Mouse (Mus musculus) midbrain, embryonic 15.5 days (tissue): Measurements from ENCODE around the gene Neurl1b. TPM values are rescaled to one million over a fixed set of nuclear protein-coding genes. Genes with fewer than 3 reads are reported as not detected.

Source experiments
- ATAC-seq: fragments of 200-750 bp; cut with Nextera tagmentation; replicated peaks from 2 replicates; pipeline ENCODE4 v1.8.0; 2017; ENCODE audit warnings: moderate TSS enrichment
- H3K27ac ChIP-seq: fragments of 300-500 bp; sonication (generic); 2 replicates; pipeline ENCODE4 v1.5.1; 2015; ENCODE audit warnings: mild to moderate bottlenecking, inconsistent platforms
- H3K27me3 ChIP-seq: fragments of 300-500 bp; sonication (generic); replicated peaks from 2 replicates; pipeline ENCODE4 v1.6.1; 2015; ENCODE audit warnings: inconsistent platforms
- H3K36me3 ChIP-seq: fragments of 300-500 bp; sonication (generic); replicated peaks from 2 replicates; pipeline ENCODE4 v1.6.1; 2015; ENCODE audit warnings: inconsistent platforms
- H3K4me1 ChIP-seq: fragments of 300-500 bp; sonication (generic); 2 replicates; pipeline ENCODE4 v1.6.1; 2015; ENCODE audit warnings: inconsistent platforms
- H3K4me2 ChIP-seq: fragments of 300-500 bp; sonication (generic); 2 replicates; pipeline ENCODE4 v1.6.1; 2015; ENCODE audit warnings: inconsistent platforms, mild to moderate bottlenecking, moderate library complexity
- H3K4me3 ChIP-seq: fragments of 300-500 bp; sonication (generic); 2 replicates; pipeline ENCODE4 v1.5.1; 2015; ENCODE audit warnings: mild to moderate bottlenecking, inconsistent platforms
- H3K9ac ChIP-seq: fragments of 300-500 bp; sonication (generic); 2 replicates; pipeline ENCODE4 v1.6.1; 2015; ENCODE audit warnings: mild to moderate bottlenecking, inconsistent platforms
- H3K9me3 ChIP-seq: fragments of 300-500 bp; sonication (generic); 2 replicates; pipeline ENCODE4 v1.6.1; 2016; ENCODE audit warnings: inconsistent platforms
- WGBS: fragments of 180-500 bp; shearing (Covaris S2); methylation state at CpG from one replicate; pipeline ENCODE4 v1.1.7; 2015; ENCODE audit warnings: mixed read lengths; 5-methylcytosine and 5-hydroxymethylcytosine counted together
- polyA plus RNA-seq: library from polyadenylated mRNA; unstranded; fragments of >200 nt; fragmentation: Nextera tagmentation; extraction: Ambion mirVana; gene quantifications from 2 replicates; pipeline ENCODE4 v1.2.1, GENCODE M21; 2015

The Neurl1b gene
- polyA plus RNA-seq = 1.9 and 2.2 TPM in 2 replicates

DNA sequence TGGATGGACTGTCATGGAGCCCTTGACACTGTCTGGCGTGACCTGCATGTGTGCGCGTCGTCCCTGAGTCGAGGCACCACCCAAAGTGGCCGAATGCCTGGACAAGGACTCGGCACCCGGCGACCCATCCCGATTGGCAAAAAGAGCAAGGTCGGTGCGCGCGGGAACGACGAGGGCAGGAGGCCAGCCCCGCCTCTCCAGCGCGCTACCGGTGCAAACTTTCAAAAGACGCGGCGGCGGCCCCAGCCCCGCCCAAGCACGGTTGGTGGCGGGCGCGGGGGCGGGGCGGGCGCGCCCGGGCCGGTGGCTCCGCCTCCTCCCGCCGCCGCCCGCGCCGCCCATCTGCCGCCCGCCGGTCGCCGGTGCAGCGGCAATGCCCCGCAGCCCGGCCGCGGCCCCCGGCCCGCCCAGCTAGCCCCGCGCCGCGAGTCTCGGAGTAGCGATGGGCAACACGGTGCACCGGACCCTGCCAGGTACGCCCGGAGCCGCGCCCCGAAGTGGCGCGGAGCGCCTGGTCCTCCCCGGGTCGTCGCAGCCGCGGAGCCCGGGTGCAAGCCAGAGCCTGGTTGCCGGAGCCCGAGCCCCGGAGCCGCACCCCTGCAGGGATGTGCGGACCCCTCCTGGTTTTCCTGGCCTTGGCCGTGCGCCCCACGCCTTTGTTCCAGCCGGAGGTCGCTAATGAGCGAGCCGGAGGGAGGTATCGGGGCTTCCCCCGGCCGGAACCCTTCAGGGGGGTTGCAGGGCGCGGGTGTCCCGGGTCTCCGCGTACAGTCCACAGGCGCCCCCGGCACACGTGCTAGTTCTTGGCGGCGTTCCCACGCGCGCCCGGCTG is at the start of gene Neurl1b:
Gene Neurl1b (plus strand): TSS at position 307 of the 832 bp plus-strand sequence.
- Histone ChIP-seq H3K27ac (peak within 1 kb of the TSS; percentile 27), H3K9ac (peak within 1 kb of the TSS; percentile 69), H3K27me3 (peaks cover 15% of the 10 kb centered on the region; the same call in 1 of the 2 replicates), H3K4me3 (peak within 1 kb of the TSS; percentile 81), H3K4me2 (peak within 1 kb of the TSS; percentile 97), H3K9me3 (no peaks in the 10 kb centered on the region), H3K4me1 (peaks cover 15% of the 10 kb centered on the region), H3K36me3 (no peaks in the 10 kb centered on the region)
- ATAC-seq = peak; percentile 65
- under 1% methylated on average over 87 of the region's 105 CpGs for WGBS

DNA sequence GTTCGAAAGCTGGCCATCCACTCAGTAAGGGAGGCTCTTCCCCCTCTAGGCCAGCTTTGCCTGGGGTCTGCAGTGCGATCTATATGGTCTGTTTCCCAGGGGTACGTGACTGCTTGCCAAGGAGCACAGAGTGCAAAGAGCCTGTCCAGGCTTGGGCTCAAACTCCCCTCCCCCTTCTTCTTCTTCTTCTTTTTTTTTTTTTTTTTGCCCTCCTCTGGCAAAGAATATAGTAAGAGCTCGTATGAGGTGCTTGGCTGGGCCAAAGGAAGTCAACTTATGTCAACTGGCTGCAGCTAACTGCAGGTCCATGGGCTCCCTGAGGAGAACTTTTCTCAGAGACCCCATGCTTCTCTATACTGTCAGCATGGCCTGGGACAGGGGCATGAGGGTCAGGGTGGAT is 47.8 kb upstream of the Neurl1b start:
- Histone ChIP-seq H3K9me3 (no peaks in the 10 kb centered on the region), H3K27ac (no peak overlapping the region), H3K4me3 (no peak overlapping the region), H3K36me3 (no peaks in the 10 kb centered on the region), H3K27me3 (no peaks in the 10 kb centered on the region), H3K4me2 (no peak overlapping the region), H3K4me1 (peaks cover 24% of the 10 kb centered on the region; the same call in 1 of the 2 replicates), H3K9ac (no peak overlapping the region)
- 75% methylated on average over 4 of the region's 4 CpGs for WGBS
- ATAC-seq = no peak

DNA sequence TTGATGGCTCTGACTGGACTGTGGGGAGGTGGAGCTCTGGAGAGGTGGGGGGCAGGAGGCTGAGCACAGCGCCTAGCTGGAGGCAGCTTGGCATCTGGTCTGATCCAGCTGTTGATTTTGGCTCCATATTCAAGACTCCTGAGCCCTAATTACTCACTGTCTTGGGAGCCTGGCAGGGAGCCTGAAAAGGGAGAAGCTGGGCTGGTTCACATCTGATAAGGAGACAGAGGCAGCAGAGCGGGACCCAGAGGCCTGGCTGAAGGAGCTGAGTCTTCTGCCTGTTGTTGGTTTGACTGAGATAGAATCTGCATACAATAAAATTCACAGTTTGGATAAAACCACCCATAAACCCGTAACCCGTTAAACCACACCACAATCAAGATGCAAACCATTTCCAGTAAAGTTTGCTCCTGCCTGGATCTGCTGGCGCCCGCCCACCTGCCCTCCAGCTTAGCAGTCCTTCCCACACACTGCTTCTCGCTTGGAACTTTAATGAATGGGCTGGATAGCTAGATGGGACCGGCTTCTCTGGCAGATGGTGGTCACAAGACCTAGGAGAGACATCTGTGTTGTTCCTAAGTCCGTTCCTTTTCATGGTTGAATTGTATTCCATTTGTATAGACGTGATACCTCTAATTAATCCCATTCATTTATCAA is 46.2 kb upstream of the Neurl1b start:
- Histone ChIP-seq H3K4me2 (no peak overlapping the region), H3K36me3 (no peaks in the 10 kb centered on the region), H3K27me3 (no peaks in the 10 kb centered on the region), H3K9ac (no peak overlapping the region), H3K9me3 (no peaks in the 10 kb centered on the region), H3K4me1 (0 out of 2 replicates have a peak, but pooled peaks cover 15% of the 10 kb centered on the region), H3K27ac (no peak overlapping the region), H3K4me3 (no peak overlapping the region)
- WGBS = 72% methylated on average over 10 of the region's 10 CpGs
- no peak for ATAC-seq

DNA sequence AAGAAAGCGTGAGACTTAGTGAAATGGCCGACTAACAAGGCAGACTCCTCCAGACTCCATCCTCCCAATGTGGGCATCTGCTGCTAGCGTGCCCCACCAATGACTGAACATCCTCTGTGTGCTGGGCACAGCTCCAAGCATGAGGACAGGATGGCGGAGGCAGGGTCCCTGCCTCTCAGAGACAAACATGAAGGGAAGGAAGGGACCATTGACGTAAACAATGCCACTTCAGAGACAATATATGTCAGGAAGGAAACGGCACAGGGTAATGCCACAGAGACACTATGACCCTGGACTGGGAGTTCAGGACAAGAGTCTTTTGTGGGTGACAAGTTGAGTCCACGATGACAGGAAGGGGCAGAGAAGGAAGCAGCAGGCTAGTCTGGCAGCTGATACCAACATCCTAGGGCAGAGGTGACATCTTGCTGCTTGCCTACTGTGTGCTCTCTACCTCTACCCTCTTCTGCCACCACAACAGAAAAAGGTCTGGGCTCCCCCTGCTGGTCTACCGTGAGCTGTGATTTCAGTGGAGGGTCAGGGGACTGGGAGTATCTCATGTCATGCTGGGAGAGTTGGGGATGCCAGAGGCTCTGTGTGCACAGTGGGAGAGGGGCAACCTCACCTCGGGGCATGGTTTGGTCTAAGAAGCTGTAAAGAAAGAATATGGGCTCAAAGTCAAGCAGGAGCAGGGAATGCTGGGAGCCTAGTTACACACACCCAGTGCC is 43.9 kb upstream of the Neurl1b start:
- WGBS = 51% methylated on average over 9 of the region's 9 CpGs

DNA sequence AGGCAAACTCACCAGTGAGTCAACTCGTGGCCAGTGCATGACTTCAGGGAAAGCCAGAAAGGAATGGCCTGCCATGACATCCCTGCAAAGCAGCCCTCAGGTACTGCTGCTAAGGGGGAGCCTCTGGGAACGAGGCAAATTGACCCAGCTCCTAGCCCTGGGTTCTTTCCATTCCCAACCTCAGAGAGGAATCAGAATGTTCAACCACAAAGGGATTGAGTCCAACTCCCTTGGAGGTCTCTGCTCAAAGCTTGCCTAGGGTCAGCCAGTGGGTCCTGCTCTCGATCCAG is 43.4 kb upstream of the Neurl1b start:
- Histone ChIP-seq H3K36me3 (no peaks in the 10 kb centered on the region), H3K4me1 (0 out of 2 replicates have a peak, but pooled peaks cover 6% of the 10 kb centered on the region), H3K9me3 (no peaks in the 10 kb centered on the region), H3K4me2 (no peak overlapping the region), H3K4me3 (no peak overlapping the region), H3K27me3 (no peaks in the 10 kb centered on the region), H3K9ac (no peak overlapping the region), H3K27ac (no peak overlapping the region)
- WGBS = 69% methylated on average over 3 of the region's 3 CpGs
- ATAC-seq = no peak

More for the DNA sequence above, 43.9 kb upstream of the Neurl1b start:
- no peak overlapping the region for H3K9ac ChIP-seq
- ATAC-seq = no peak
- no peaks in the 10 kb centered on the region for H3K36me3 ChIP-seq
- 0 out of 2 replicates have a peak, but pooled peaks cover 8% of the 10 kb centered on the region for H3K4me1 ChIP-seq
- no peak overlapping the region for H3K4me2 ChIP-seq
- no peaks in the 10 kb centered on the region for H3K27me3 ChIP-seq
- no peak overlapping the region for H3K4me3 ChIP-seq
- no peaks in the 10 kb centered on the region for H3K9me3 ChIP-seq
- no peak overlapping the region for H3K27ac ChIP-seq

DNA sequence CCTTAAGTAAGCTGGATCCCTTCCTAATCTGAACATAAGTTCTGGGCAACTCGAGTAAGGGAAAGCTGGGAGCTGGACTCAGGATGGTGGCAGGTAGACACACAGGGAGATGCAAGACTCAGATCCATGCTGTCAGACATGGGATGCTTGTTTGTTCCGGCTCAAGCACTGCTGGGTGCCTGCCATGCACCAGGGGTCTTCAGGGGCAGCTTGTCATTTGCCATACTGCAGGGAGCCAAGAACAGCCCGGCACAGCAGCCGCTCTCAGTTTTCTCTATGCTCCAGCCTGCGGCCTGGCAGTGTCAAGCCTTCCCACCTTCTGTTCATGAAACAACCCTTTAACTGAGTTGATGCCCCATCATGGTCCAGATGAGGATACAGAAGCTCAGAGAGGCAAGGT is 41.4 kb upstream of the Neurl1b start:
- Histone ChIP-seq H3K4me1 (0 out of 2 replicates have a peak, but pooled peaks cover 2% of the 10 kb centered on the region), H3K27me3 (no peaks in the 10 kb centered on the region), H3K9me3 (no peaks in the 10 kb centered on the region), H3K4me2 (no peak overlapping the region), H3K4me3 (no peak overlapping the region), H3K27ac (no peak overlapping the region), H3K36me3 (no peaks in the 10 kb centered on the region), H3K9ac (no peak overlapping the region)
- 73% methylated on average over 5 of the region's 5 CpGs for WGBS
- no peak for ATAC-seq

DNA sequence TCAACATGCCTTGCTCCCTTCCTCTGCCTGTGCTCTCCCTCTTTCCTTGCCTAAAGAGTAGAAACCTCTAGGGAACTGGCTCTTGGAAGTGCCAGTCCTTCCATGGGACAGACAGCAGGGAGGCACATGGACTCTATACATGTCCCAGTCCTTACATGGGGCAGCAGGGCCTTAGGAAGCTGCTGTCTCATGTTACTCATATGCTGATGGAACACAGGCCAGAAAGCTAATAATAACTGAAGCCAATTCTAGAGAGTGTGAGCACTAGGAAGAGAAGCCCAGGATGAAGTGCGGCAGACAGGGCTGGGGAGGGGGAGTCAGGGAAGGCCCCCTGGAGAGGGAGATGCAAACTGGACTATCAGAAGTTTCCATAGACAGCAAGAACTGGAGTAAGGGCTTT is 38.2 kb upstream of the Neurl1b start:
- WGBS = 86% methylated on average over 1 of the region's 1 CpGs
- no peaks in the 10 kb centered on the region for H3K9me3 ChIP-seq
- no peaks in the 10 kb centered on the region for H3K36me3 ChIP-seq
- H3K4me3 ChIP-seq = no peak overlapping the region
- H3K27ac ChIP-seq = no peak overlapping the region
- H3K27me3 ChIP-seq = no peaks in the 10 kb centered on the region
- no peak overlapping the region for H3K9ac ChIP-seq
- H3K4me1 ChIP-seq = peaks cover 19% of the 10 kb centered on the region
- ATAC-seq = no peak
- no peak overlapping the region for H3K4me2 ChIP-seq

DNA sequence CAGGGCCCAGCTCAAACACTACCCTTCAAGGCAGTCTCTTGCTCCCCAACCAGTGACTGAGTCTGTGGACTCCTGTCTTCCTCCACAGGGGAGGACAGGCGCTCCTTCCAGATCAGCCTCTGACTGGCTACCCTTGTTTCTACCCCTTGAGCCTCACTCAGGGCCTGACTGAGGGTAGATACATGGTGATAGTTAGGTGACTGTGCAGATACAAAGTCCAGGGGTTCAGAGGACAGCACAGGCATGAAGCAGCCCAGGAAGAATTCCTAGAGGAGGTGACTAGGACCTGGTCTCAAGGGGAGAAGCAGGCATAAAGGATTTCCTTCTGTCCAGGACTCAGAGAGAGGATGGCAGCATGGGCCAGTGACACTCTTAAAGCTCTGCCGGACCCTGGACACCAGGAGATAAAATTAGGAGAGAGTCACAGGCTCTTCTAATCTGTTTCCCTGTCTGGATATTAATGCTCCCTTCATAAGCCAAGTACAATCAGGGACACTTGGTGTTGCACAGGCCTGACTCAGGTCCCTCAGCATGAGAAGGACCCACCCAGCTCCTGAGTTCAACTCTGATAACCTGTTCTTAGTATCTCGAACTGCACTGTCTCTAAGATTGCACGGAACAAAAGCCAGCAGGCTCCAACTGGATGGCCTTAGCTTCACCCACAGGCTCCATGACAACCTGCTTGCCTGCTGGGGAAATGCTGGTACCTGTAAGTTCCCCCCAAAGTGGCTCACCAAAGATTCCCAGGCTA is 37.5 kb upstream of the Neurl1b start:
- Histone ChIP-seq H3K9me3 (no peaks in the 10 kb centered on the region), H3K27me3 (no peaks in the 10 kb centered on the region), H3K4me1 (peaks cover 26% of the 10 kb centered on the region), H3K4me2 (no peak overlapping the region), H3K27ac (no peak overlapping the region), H3K4me3 (no peak overlapping the region), H3K36me3 (no peaks in the 10 kb centered on the region), H3K9ac (no peak overlapping the region)
- 82% methylated on average over 4 of the region's 4 CpGs for WGBS
- no peak for ATAC-seq

DNA sequence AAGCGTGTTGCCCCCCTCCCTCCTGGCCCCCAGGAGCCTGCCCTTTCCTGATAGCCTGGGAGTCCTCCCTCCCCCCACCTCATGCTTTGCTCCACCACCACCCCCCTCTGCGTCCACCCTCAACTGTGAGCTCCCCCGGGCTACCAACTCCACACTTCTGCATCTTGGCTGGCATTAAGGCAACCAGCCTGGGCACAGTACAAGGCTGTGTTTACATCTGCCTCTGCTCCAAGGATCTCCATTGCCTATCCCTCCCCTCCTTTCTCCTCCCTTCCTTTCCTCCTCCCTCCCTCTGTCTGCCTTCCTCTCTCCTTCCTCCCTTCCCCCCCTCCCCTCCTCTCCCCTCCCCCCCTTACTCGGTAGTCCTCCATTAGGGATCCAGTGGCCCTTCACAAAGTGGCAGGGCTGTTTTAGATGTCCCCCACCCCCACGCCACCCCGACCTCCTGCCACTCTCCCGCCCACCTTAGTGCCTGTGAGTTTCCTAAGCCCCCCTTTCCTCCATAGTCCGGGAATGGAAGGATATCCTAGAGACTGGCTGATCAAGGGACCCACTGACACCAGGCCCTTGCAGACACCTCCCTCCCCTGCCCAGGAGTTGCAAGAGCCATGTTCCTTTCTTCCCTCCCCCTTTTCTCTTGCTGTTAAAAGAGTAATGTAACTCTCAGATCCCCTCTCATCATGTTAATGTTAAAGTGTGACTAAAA is 34.2 kb upstream of the Neurl1b start:
- 38% methylated on average over 8 of the region's 8 CpGs for WGBS
- Histone ChIP-seq H3K4me1 (peaks cover 33% of the 10 kb centered on the region), H3K36me3 (no peaks in the 10 kb centered on the region), H3K9ac (no peak overlapping the region), H3K9me3 (no peaks in the 10 kb centered on the region), H3K27ac (peak overlapping the region; percentile 86), H3K27me3 (no peaks in the 10 kb centered on the region), H3K4me2 (peak overlapping the region; percentile 38), H3K4me3 (no peak overlapping the region)
- ATAC-seq = peak; percentile 85

DNA sequence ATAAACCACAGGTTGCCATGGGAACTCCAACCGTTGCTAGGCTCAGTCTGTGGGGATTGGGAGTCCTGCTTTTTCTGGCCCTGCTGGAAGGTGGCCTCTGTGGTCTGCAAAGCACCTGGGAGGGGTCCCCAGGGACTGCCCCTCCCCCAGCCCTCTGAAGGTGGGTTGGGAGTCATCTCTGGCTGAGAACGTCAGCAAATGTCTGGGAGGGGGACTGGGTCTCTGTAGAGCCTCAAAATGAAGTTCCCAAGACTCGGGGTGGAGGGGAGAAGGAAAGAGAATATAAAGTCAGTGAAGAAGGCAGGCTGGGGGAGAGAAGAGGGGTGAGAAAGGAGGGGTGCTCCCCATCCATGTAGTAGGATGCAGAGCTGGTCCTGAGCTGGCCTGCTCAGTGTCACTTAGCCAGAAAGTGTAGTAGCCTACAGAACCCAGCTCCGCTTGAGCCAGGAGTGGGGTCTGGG is 33.6 kb upstream of the Neurl1b start:
- peaks cover 33% of the 10 kb centered on the region for H3K4me1 ChIP-seq
- H3K27me3 ChIP-seq = no peaks in the 10 kb centered on the region
- WGBS = 29% methylated on average over 4 of the region's 4 CpGs
- peak overlapping the region; percentile 38 for H3K4me2 ChIP-seq
- H3K4me3 ChIP-seq = no peak overlapping the region
- no peaks in the 10 kb centered on the region for H3K9me3 ChIP-seq
- H3K36me3 ChIP-seq = no peaks in the 10 kb centered on the region
- no peak overlapping the region for H3K9ac ChIP-seq
- peak overlapping the region; percentile 86 for H3K27ac ChIP-seq
- ATAC-seq = peak; percentile 91

DNA sequence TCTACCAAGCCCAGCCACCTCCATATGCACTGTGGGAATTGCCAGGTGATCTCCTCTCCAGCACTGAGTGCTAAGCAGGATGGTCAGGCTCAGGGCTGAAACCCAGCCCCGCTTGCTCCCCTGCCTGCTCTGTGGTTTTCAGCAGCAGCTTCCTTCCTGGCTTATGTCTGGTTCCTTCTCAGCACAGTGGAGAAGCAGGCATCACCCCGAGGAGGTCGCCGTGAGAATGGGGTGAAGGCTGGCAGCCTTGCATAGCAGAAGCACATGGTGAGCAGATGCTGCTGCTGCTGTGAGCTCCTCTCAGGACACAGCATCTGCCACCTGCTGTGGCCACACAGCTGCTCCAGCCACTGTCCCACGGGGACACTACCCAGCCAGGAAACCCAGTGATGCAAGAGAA is 33.0 kb upstream of the Neurl1b start:
- ATAC-seq = no peak
- Histone ChIP-seq H3K4me2 (no peak overlapping the region), H3K36me3 (no peaks in the 10 kb centered on the region), H3K9ac (no peak overlapping the region), H3K4me3 (no peak overlapping the region), H3K9me3 (no peaks in the 10 kb centered on the region), H3K4me1 (peaks cover 33% of the 10 kb centered on the region), H3K27me3 (no peaks in the 10 kb centered on the region), H3K27ac (peak overlapping the region; percentile 86)
- WGBS = 53% methylated on average over 5 of the region's 5 CpGs
